Mouse (Mus musculus) CH12.LX (cell line): Measurements from ENCODE around the gene Grk5. TPM values are rescaled to one million over a fixed set of nuclear protein-coding genes. Genes with fewer than 3 reads are reported as not detected.

ENCODE experiments used
- DNase-seq: peaks from one replicate; pipeline ENCODE4 v3.0.0-alpha.2; 2013; ENCODE audit errors: extremely low read depth
- H3K27ac ChIP-seq: 2 replicates; pipeline ENCODE4 v1.5.1; 2012; ENCODE audit warnings: low read depth, mild to moderate bottlenecking, control low read depth, moderate library complexity; ENCODE audit not compliant: insufficient read depth
- H3K27me3 ChIP-seq: replicated peaks from 2 replicates; pipeline ENCODE3; 2012; ENCODE audit warnings: inconsistent platforms
- H3K36me3 ChIP-seq, 2 experiments: replicated peaks in 1 of 2; 2 replicates each; pipeline versions ENCODE3 to v1.6.1; 2012; ENCODE audit warnings: inconsistent platforms in 1 of 2, low read length in 1 of 2, mild to moderate bottlenecking in 1 of 2, mixed read lengths in 1 of 2, moderate library complexity in 1 of 2; ENCODE audit not compliant: control insufficient read depth in 1 of 2, insufficient read depth in 1 of 2
- H3K4me1 ChIP-seq, 2 experiments: 2 replicates each; pipeline ENCODE4 v1.6.1; 2012; ENCODE audit warnings: inconsistent platforms in 1 of 2, moderate library complexity in 1 of 2; ENCODE audit not compliant: insufficient read depth in 2 of 2, control insufficient read depth in 1 of 2
- H3K4me2 ChIP-seq: 2 replicates; pipeline ENCODE4 v1.6.1; 2012; ENCODE audit warnings: low read depth, mild to moderate bottlenecking, control low read depth; ENCODE audit not compliant: poor library complexity, insufficient read depth, severe bottlenecking
- H3K4me3 ChIP-seq, 3 experiments: fragments of 150-350 bp in 1 of 3; sonication (generic) in 1 of 3; replicated peaks in 1 of 3; 2 replicates each; pipeline versions ENCODE3 to v1.5.1; 2011 to 2012; ENCODE audit warnings: low read depth in 2 of 3, low read length in 2 of 3, mild to moderate bottlenecking in 2 of 3, moderate library complexity in 2 of 3, control low read depth in 1 of 3, improper control_type of control experiment in 1 of 3, inconsistent platforms in 1 of 3, mixed read lengths in 1 of 3; ENCODE audit not compliant: poor library complexity in 1 of 3
- H3K79me2 ChIP-seq: replicated peaks from 2 replicates; pipeline ENCODE4 v1.6.1; 2012; ENCODE audit warnings: mild to moderate bottlenecking, moderate library complexity; ENCODE audit not compliant: control insufficient read depth, poor library complexity, insufficient read depth, severe bottlenecking; ENCODE audit errors: extremely low read depth
- H3K9ac ChIP-seq: 2 replicates; pipeline ENCODE4 v1.6.1; 2012; ENCODE audit warnings: low read depth, mild to moderate bottlenecking, control low read depth, moderate library complexity; ENCODE audit not compliant: insufficient read depth
- H3K9me3 ChIP-seq: replicated peaks from 2 replicates; pipeline ENCODE3; 2012; ENCODE audit warnings: low read length, inconsistent platforms, mixed read lengths
- CTCF ChIP-seq, 2 experiments: IDR thresholded peaks in 1 of 2; conservative IDR thresholded peaks in 1 of 2; 2 replicates each; pipeline ENCODE4 v1.5.1; 2011 to 2012; ENCODE audit warnings: low read depth in 2 of 2, low read length in 2 of 2, improper control_type of control experiment in 1 of 2, inconsistent platforms in 1 of 2, mild to moderate bottlenecking in 1 of 2, moderate library complexity in 1 of 2
- E2F4 ChIP-seq: IDR thresholded peaks from 2 replicates; pipeline ENCODE4 v1.6.1; 2011; ENCODE audit warnings: low read depth, low read length, improper control_type of control experiment; ENCODE audit not compliant: insufficient replicate concordance
- ELF1 ChIP-seq: IDR thresholded peaks from 2 replicates; pipeline ENCODE4 v1.6.1; 2014; ENCODE audit warnings: low read depth, mild to moderate bottlenecking, inconsistent platforms, low read length, improper control_type of control experiment
- ETS1 ChIP-seq: conservative IDR thresholded peaks from 2 replicates; pipeline ENCODE4 v1.6.1; 2012; ENCODE audit warnings: low read depth, mild to moderate bottlenecking, inconsistent platforms, low read length, improper control_type of control experiment, moderate library complexity
- IRF4 ChIP-seq: IDR thresholded peaks from 2 replicates; pipeline ENCODE4 v1.6.1; 2014; ENCODE audit warnings: low read depth, mild to moderate bottlenecking, inconsistent platforms, low read length, improper control_type of control experiment
- KAT2A ChIP-seq: IDR thresholded peaks from 2 replicates; pipeline ENCODE4 v1.6.1; 2012; ENCODE audit warnings: low read length, improper control_type of control experiment, inconsistent platforms; ENCODE audit not compliant: insufficient replicate concordance
- MAX ChIP-seq: IDR thresholded peaks from 2 replicates; pipeline ENCODE4 v1.6.1; 2011; ENCODE audit warnings: low read length, improper control_type of control experiment
- MAZ ChIP-seq: IDR thresholded peaks from 2 replicates; pipeline ENCODE4 v1.6.1; 2012; ENCODE audit warnings: low read depth, mild to moderate bottlenecking, inconsistent platforms, low read length, improper control_type of control experiment, moderate library complexity
- MEF2A ChIP-seq: IDR thresholded peaks from 2 replicates; pipeline ENCODE4 v1.6.1; 2014; ENCODE audit warnings: low read depth, mild to moderate bottlenecking, inconsistent platforms, low read length, improper control_type of control experiment, borderline replicate concordance
- MXI1 ChIP-seq: IDR thresholded peaks from 2 replicates; pipeline ENCODE4 v1.6.1; 2011; ENCODE audit warnings: mild to moderate bottlenecking, low read depth, low read length, improper control_type of control experiment
- NELFE ChIP-seq: IDR thresholded peaks from 2 replicates; pipeline ENCODE4 v1.6.1; 2011; ENCODE audit warnings: low read depth, low read length, improper control_type of control experiment
- PAX5 ChIP-seq: IDR thresholded peaks from 2 replicates; pipeline ENCODE4 v1.6.1; 2012; ENCODE audit warnings: low read length, inconsistent platforms, mixed read lengths
- POLR2A ChIP-seq: IDR thresholded peaks from 2 replicates; pipeline ENCODE4 v1.6.1; 2011; ENCODE audit warnings: low read depth, mild to moderate bottlenecking, improper control_type of control experiment, low read length
- POLR2AphosphoS2 ChIP-seq: IDR thresholded peaks from 2 replicates; pipeline ENCODE4 v1.6.1; 2011; ENCODE audit warnings: low read depth, low read length, improper control_type of control experiment
- RCOR1 ChIP-seq: conservative IDR thresholded peaks from 2 replicates; pipeline ENCODE4 v1.6.1; 2012; ENCODE audit warnings: low read depth, mild to moderate bottlenecking, inconsistent platforms, low read length, improper control_type of control experiment
- SIN3A ChIP-seq: IDR thresholded peaks from 2 replicates; pipeline ENCODE4 v1.6.1; 2012; ENCODE audit warnings: low read length, improper control_type of control experiment, inconsistent platforms
- TBP ChIP-seq: conservative IDR thresholded peaks from 2 replicates; pipeline ENCODE4 v1.6.1; 2011; ENCODE audit warnings: low read depth, low read length, improper control_type of control experiment
- TCF12 ChIP-seq: IDR thresholded peaks from 2 replicates; pipeline ENCODE4 v1.6.1; 2014; ENCODE audit warnings: low read depth, mild to moderate bottlenecking, inconsistent platforms, low read length, improper control_type of control experiment
- USF2 ChIP-seq: conservative IDR thresholded peaks from 2 replicates; pipeline ENCODE4 v1.6.1; 2011; ENCODE audit warnings: low read depth, low read length, improper control_type of control experiment
- ZC3H11A ChIP-seq: IDR thresholded peaks from 2 replicates; pipeline ENCODE4 v1.6.1; 2012; ENCODE audit warnings: low read depth, mild to moderate bottlenecking, inconsistent platforms, low read length, improper control_type of control experiment
- ZKSCAN1 ChIP-seq: IDR thresholded peaks from 2 replicates; pipeline ENCODE4 v1.6.1; 2012; ENCODE audit warnings: low read depth, inconsistent platforms, low read length, improper control_type of control experiment, borderline replicate concordance
- dilution Hi-C: fragments of 300-500 bp; cut with MboI; formaldehyde crosslinking; loops from 2 replicates; pipeline ENCODE4 v1.14.3; 2020; ENCODE audit warnings: low sequenced_read_pairs; ENCODE audit not compliant: extremely low pct_unique_long_range_greater_than_20kb, extremely low pct_ligation_motif_present
- in situ Hi-C: fragments of 300-500 bp; cut with MboI; formaldehyde crosslinking; loops from 3 replicates; pipeline ENCODE4 v1.14.3; 2019; ENCODE audit warnings: low sequenced_read_pairs, low pct_ligation_motif_present, low pct_unique_long_range_greater_than_20kb, mixed read lengths
- polyA plus RNA-seq: library from polyadenylated mRNA; unstranded; fragments of >175 nt; gene quantifications from 2 replicates; pipeline ENCODE4 v1.2.1, GENCODE M21; 2012; ENCODE audit warnings: low read depth; ENCODE audit not compliant: insufficient read length
- total RNA-seq, 2 experiments: library from RNA; depleted of rRNA; stranded (reverse); fragments of 300-350 nt in 1 of 2; fragments of >200 nt in 1 of 2; gene quantifications; 2 replicates each; pipeline ENCODE4 v1.2.3; 2012 to 2014

Gene Grk5
- total and polyA plus RNA-seq, 3 experiments: 5.7 to 11.5 (median 7.6) TPM

DNA sequence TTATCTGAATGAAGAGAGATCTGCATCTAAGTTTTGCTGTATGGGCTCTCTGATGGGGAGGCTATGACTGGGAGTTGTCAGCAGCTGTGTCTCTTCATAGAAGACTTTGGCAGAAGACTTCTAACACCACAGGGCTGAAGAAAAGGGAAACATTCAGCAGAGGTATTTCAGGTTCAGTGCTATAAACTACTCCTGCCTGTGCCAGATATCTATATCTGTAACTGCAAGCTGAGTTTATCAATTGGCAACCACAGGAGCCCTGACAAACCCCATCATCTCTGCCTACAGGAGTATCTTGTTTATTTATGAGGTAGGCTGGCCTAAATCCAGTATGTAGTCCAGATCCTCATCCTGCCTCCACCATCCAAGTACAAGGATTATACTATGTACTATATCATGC is 46.2 kb upstream of the Grk5 start:
- no peak for DNase-seq
- Histone ChIP-seq H3K4me3 (no peak overlapping the region), H3K4me1 (no peaks in the 10 kb centered on the region), H3K36me3 (peaks cover 20 to 67% of the 10 kb centered on the region in 2 experiments), H3K27me3 (no peaks in the 10 kb centered on the region), H3K9ac (no peak overlapping the region), H3K27ac (no peak overlapping the region), H3K79me2 (no peaks in the 10 kb centered on the region), H3K9me3 (no peaks in the 10 kb centered on the region), H3K4me2 (no peak overlapping the region)
- dilution Hi-C loops (no loop called here), in situ Hi-C loops (no loop called here)
- TF ChIP-seq SIN3A: no peak
- no peak for TF ChIP-seq POLR2AphosphoS2
- no peak for TF ChIP-seq RCOR1
- TF ChIP-seq TCF12: no peak
- no peak for TF ChIP-seq MXI1
- no peak for TF ChIP-seq TBP
- TF ChIP-seq MEF2A: no peak
- TF ChIP-seq KAT2A: no peak
- TF ChIP-seq E2F4: no peak
- TF ChIP-seq ELF1: no peak
- TF ChIP-seq NELFE: no peak
- TF ChIP-seq CTCF (conservative IDR thresholded peaks at IDR 0.05 in 1 of 2, IDR thresholded peaks at IDR 0.05 in 1 of 2; ENCODE audit: low read depth in 2 of 2, low read length in 2 of 2): no peak
- no peak for TF ChIP-seq MAZ
- no peak for TF ChIP-seq IRF4
- TF ChIP-seq POLR2A: no peak
- TF ChIP-seq PAX5: no peak
- no peak for TF ChIP-seq MAX
- TF ChIP-seq ETS1: no peak
- TF ChIP-seq ZC3H11A: no peak
- TF ChIP-seq USF2: no peak

DNA sequence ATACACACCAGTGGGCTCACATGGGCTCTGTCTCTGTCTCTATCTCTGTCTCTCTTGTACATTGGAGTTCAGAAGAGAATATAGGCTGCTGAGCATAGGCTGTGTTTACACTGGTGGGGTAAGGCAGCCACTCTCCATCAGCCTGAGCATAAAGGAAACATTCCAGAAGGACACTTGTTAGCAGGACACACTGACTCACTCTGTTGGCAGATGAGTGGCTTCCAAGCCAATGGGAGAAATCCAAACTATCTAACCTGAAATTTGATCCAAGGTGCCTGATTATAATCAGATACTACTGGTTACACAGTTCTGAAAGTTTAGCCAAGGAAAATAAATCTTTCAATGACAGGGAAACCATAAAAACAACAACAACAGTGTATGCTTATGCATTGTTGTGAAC is 43.8 kb upstream of the Grk5 start:
- Histone ChIP-seq H3K79me2 (no peaks in the 10 kb centered on the region), H3K9me3 (no peaks in the 10 kb centered on the region), H3K27ac (no peak overlapping the region), H3K4me2 (no peak overlapping the region), H3K9ac (no peak overlapping the region), H3K27me3 (no peaks in the 10 kb centered on the region), H3K36me3 (peaks cover 11 to 55% of the 10 kb centered on the region in 2 experiments), H3K4me3 (no peak overlapping the region), H3K4me1 (no peaks in the 10 kb centered on the region)
- no peak for TF ChIP-seq ZKSCAN1
- no peak for TF ChIP-seq ELF1
- no peak for TF ChIP-seq MAZ
- DNase-seq: no peak
- dilution Hi-C loops: no loop called here
- in situ Hi-C loops: no loop called here
